ENCODE assay signal across 14 mouse cellular contexts in genomic region chr11:100898441-100899199, GRCm38 (mm10). TPM values are rescaled to one million over a fixed set of nuclear protein-coding genes. Genes with fewer than 3 reads are reported as not detected.
DNase-seq lines count a peak whose midpoint lies in the region; ATAC-seq and TF ChIP-seq lines count a peak whose summit lies in the region.
"Had no signal": no experiment of that assay in that cellular context is flagged by ENCODE, and none has a peak within 500 bp of the region (broad histone marks: within the 10 kb centered on the region; RNA-seq: fewer than 3 reads in every experiment).

No protein-coding gene starts in this region.

- in situ Hi-C loops in CH12.LX (cut with MboI; ENCODE audit: low pct_ligation_motif_present, low pct_unique_long_range_greater_than_20kb, low sequenced_read_pairs), result no loop called here

- peak overlapping the region; percentile 74 for H3K27ac ChIP-seq in CH12.LX (ENCODE audit: insufficient read depth, low read depth)
- peak overlapping the region; percentile 8; the same call in 1 of the 2 replicates for H3K27ac ChIP-seq in forebrain, embryonic 16.5 days (ENCODE audit: low read length)
- 0 out of 2 replicates have a peak overlapping the region, but pooled peaks have one; percentile 8 for H3K27ac ChIP-seq in midbrain, embryonic 12.5 days (replicated peaks)
- H3K27ac ChIP-seq: intestine, embryonic 15.5 days; lung, embryonic 15.5 days had no signal

- dilution Hi-C loops in CH12.LX (cut with MboI; ENCODE audit: extremely low pct_ligation_motif_present, extremely low pct_unique_long_range_greater_than_20kb, low sequenced_read_pairs), result no loop called here

- TF ChIP-seq EP300 in CH12.LX (IDR thresholded peaks at IDR 0.05; ENCODE audit: low read length), result peak; percentile 62; the same call in 1 of the 2 replicates

- H3K36me3 ChIP-seq in CH12.LX (replicated peaks in 1 of 2; ENCODE audit: control insufficient read depth in 1 of 2, insufficient read depth in 1 of 2, low read length in 1 of 2), result peaks cover 49 to 78% of the 10 kb centered on the region in 2 experiments
- peaks cover 5% of the 10 kb centered on the region for H3K36me3 ChIP-seq in forebrain, embryonic 16.5 days (ENCODE audit: control insufficient read depth, insufficient read depth)
- H3K36me3 ChIP-seq in midbrain, embryonic 12.5 days, result peaks cover 22% of the 10 kb centered on the region

- H3K4me2 ChIP-seq in CH12.LX (ENCODE audit: insufficient read depth, low read depth, poor library complexity, severe bottlenecking), result peak overlapping the region; percentile 17
- no peak overlapping the region for H3K4me2 ChIP-seq in forebrain, embryonic 16.5 days (ENCODE audit: low read length)
- peak overlapping the region; percentile 14; the same call in 1 of the 2 replicates for H3K4me2 ChIP-seq in midbrain, embryonic 12.5 days (replicated peaks)
- H3K4me2 ChIP-seq: intestine, embryonic 15.5 days; lung, embryonic 15.5 days had no signal

- H3K27me3 ChIP-seq in CH12.LX (replicated peaks), result no peaks in the 10 kb centered on the region
- no peaks in the 10 kb centered on the region for H3K27me3 ChIP-seq in forebrain, embryonic 16.5 days (replicated peaks; ENCODE audit: control insufficient read depth, insufficient read depth, low read length)
- no peaks in the 10 kb centered on the region for H3K27me3 ChIP-seq in midbrain, embryonic 12.5 days
- H3K27me3 ChIP-seq: intestine, embryonic 15.5 days; lung, embryonic 15.5 days; megakaryocyte, embryonic 14.5 days had no signal

- ATAC-seq in forebrain, embryonic 16.5 days, result no peak
- ATAC-seq in midbrain, embryonic 12.5 days (ENCODE audit: low FRiP score, low read depth), result no peak
- ATAC-seq: intestine, embryonic 15.5 days had no signal

- H3K9ac ChIP-seq in CH12.LX (ENCODE audit: insufficient read depth, low read depth), result peak overlapping the region; percentile 21; the same call in 1 of the 2 replicates
- H3K9ac ChIP-seq in forebrain, embryonic 16.5 days (replicated peaks; ENCODE audit: low read depth, low read length), result no peak overlapping the region
- H3K9ac ChIP-seq in midbrain, embryonic 12.5 days (replicated peaks), result no peak overlapping the region
- H3K9ac ChIP-seq: intestine, embryonic 15.5 days; lung, embryonic 15.5 days had no signal

- 40% methylated on average over 16 of the region's 16 CpGs for WGBS in forebrain, embryonic 16.5 days
- 55% methylated on average over 16 of the region's 16 CpGs for WGBS in midbrain, embryonic 12.5 days

- peak; percentile 12 for DNase-seq in embryo, embryonic 11 days
- DNase-seq in embryo, embryonic 10.5 days (ENCODE audit: low spot score), result no peak
- DNase-seq in CH12.LX (ENCODE audit: extremely low read depth), result peak; percentile 27
- DNase-seq in retina, embryonic 14.5 days (ENCODE audit: low spot score), result no peak
- no peak for DNase-seq in right cerebral cortex, postnatal 14 days
- no peak for DNase-seq in heart, postnatal 25 days (ENCODE audit: low spot score)
- DNase-seq: gastrocnemius, postnatal 25 days; kidney, postnatal 25 days; liver had no signal

- intact Hi-C loops in heart, postnatal 25 days (cut with DNase I), result no loop called here

- H3K4me1 ChIP-seq in CH12.LX (ENCODE audit: control insufficient read depth in 1 of 2, insufficient read depth in 2 of 2), result peaks cover 24 to 55% of the 10 kb centered on the region in 2 experiments
- H3K4me1 ChIP-seq in forebrain, embryonic 16.5 days (replicated peaks; ENCODE audit: control insufficient read depth, insufficient read depth, low read length), result peaks cover 12% of the 10 kb centered on the region
- H3K4me1 ChIP-seq in midbrain, embryonic 12.5 days, result peaks cover 9% of the 10 kb centered on the region

- no peak for TF ChIP-seq POLR2A in CH12.LX (IDR thresholded peaks at IDR 0.05; ENCODE audit: low read depth, low read length)

- TF ChIP-seq RAD21 in CH12.LX (IDR thresholded peaks at IDR 0.05; ENCODE audit: low read depth, low read length), result no peak

- no peaks in the 10 kb centered on the region for H3K79me2 ChIP-seq in CH12.LX (replicated peaks; ENCODE audit: control insufficient read depth, extremely low read depth, insufficient read depth, poor library complexity, severe bottlenecking)

- no peak for TF ChIP-seq CTCF in CH12.LX (conservative IDR thresholded peaks at IDR 0.05 in 1 of 2, IDR thresholded peaks at IDR 0.05 in 1 of 2; ENCODE audit: low read depth in 2 of 2, low read length in 2 of 2)

- no peak overlapping the region for H3K4me3 ChIP-seq in CH12.LX (replicated peaks in 1 of 3; ENCODE audit: low read depth in 2 of 3, low read length in 2 of 3, poor library complexity in 1 of 3)
- H3K4me3 ChIP-seq in forebrain, embryonic 16.5 days (replicated peaks; ENCODE audit: low read length), result no peak overlapping the region
- H3K4me3 ChIP-seq in midbrain, embryonic 12.5 days, result no peak overlapping the region
- H3K4me3 ChIP-seq: intestine, embryonic 15.5 days; lung, embryonic 15.5 days; megakaryocyte, embryonic 14.5 days had no signal

- H3K9me3 ChIP-seq in CH12.LX (replicated peaks; ENCODE audit: low read length), result peaks cover 12% of the 10 kb centered on the region
- H3K9me3 ChIP-seq in forebrain, embryonic 16.5 days (ENCODE audit: control insufficient read depth, low read length), result no peaks in the 10 kb centered on the region
- peaks cover 7% of the 10 kb centered on the region; the same call in 1 of the 2 replicates for H3K9me3 ChIP-seq in midbrain, embryonic 12.5 days
- H3K9me3 ChIP-seq: intestine, embryonic 15.5 days; lung, embryonic 15.5 days; megakaryocyte, embryonic 14.5 days had no signal

TF ChIP-seq in CH12.LX, 34 proteins besides CTCF, POLR2A, EP300 and RAD21 (continues in another document):
- TF ChIP-seq MXI1 (IDR thresholded peaks at IDR 0.05; ENCODE audit: low read depth, low read length) (0 out of 2 replicates have a peak, but pooled peaks have one; percentile 46), MYC (IDR thresholded peaks at IDR 0.05; ENCODE audit: low read depth, low read length) (no peak), GABPA (IDR thresholded peaks at IDR 0.05; ENCODE audit: insufficient replicate concordance, low read depth, low read length) (no peak), POLR2AphosphoS2 (IDR thresholded peaks at IDR 0.05; ENCODE audit: low read depth, low read length) (0 out of 2 replicates have a peak, but pooled peaks have one; percentile 34), CHD1 (IDR thresholded peaks at IDR 0.05; ENCODE audit: low read depth, low read length) (peak; percentile 55; the same call in 1 of the 2 replicates), JUN (IDR thresholded peaks at IDR 0.05; ENCODE audit: insufficient read depth, low read depth, low read length) (no peak), MEF2A (IDR thresholded peaks at IDR 0.05; ENCODE audit: borderline replicate concordance, low read depth, low read length) (peak; percentile 32; the same call in 1 of the 2 replicates), ZMIZ1 (IDR thresholded peaks at IDR 0.05; ENCODE audit: low read depth, low read length) (no peak), TCF12 (IDR thresholded peaks at IDR 0.05; ENCODE audit: low read depth, low read length) (no peak; the same call in 1 of the 2 replicates), KAT2A (IDR thresholded peaks at IDR 0.05; ENCODE audit: insufficient replicate concordance, low read length) (no peak), ZKSCAN1 (IDR thresholded peaks at IDR 0.05; ENCODE audit: borderline replicate concordance, low read depth, low read length) (no peak), BHLHE40 (IDR thresholded peaks at IDR 0.05; ENCODE audit: low read depth, low read length) (peak; percentile 30; the same call in 1 of the 2 replicates), ZC3H11A (IDR thresholded peaks at IDR 0.05; ENCODE audit: low read depth, low read length) (no peak), ETS1 (conservative IDR thresholded peaks at IDR 0.05; ENCODE audit: low read depth, low read length) (no peak), ELF1 (IDR thresholded peaks at IDR 0.05; ENCODE audit: low read depth, low read length) (no peak), MAZ (IDR thresholded peaks at IDR 0.05; ENCODE audit: low read depth, low read length) (no peak), UBTF (IDR thresholded peaks at IDR 0.05; ENCODE audit: low read depth, low read length) (no peak), SMC3 (IDR thresholded peaks at IDR 0.05; ENCODE audit: low read depth, low read length) (no peak), RCOR1 (conservative IDR thresholded peaks at IDR 0.05; ENCODE audit: low read depth, low read length) (0 out of 2 replicates have a peak, but pooled peaks have one; percentile 48), ZNF384 (IDR thresholded peaks at IDR 0.05; ENCODE audit: low read depth, low read length) (no peak), USF2 (conservative IDR thresholded peaks at IDR 0.05; ENCODE audit: low read depth, low read length) (no peak), E2F4 (IDR thresholded peaks at IDR 0.05; ENCODE audit: insufficient replicate concordance, low read depth, low read length) (no peak), JUND (conservative IDR thresholded peaks at IDR 0.05; ENCODE audit: low read depth, low read length) (no peak), USF1 (IDR thresholded peaks at IDR 0.05; ENCODE audit: low read depth, low read length) (no peak), HCFC1 (IDR thresholded peaks at IDR 0.05; ENCODE audit: low read depth, low read length) (no peak)

RNA-seq across cellular contexts. Expression of gene Stat5a, which starts 39.5 kb away (rescaled TPM):
- total RNA-seq in CH12.LX (2012; rRNA removed) (18.7 and 23.6 TPM in 2 replicates), CH12.LX (2014; rRNA removed) (17.4 and 17.5 TPM in 2 replicates)
- 21.2 and 23.0 TPM in 2 replicates for polyA plus RNA-seq in CH12.LX (2012; ENCODE audit: insufficient read length, low read depth)
- 1.0 and 1.2 TPM in 2 replicates for polyA plus RNA-seq in forebrain, embryonic 16.5 days (2015; fragmentation: Nextera tagmentation; extraction: Ambion mirVana)
- polyA plus RNA-seq in midbrain, embryonic 12.5 days (2016; fragmentation: Nextera tagmentation; extraction: Ambion mirVana), result 1.5 and 1.8 TPM in 2 replicates
- 10 to 100 TPM; 24.3 to 30.1 TPM for total RNA-seq in heart, postnatal 25 days (2021)

RNA-seq across cellular contexts. Expression of gene Stat3, which starts 40.7 kb away (rescaled TPM):
- total RNA-seq in CH12.LX (2012; rRNA removed), result 51.1 and 52.1 TPM in 2 replicates
- 35.9 TPM in 2 replicates for total RNA-seq in CH12.LX (2014; rRNA removed)
- polyA plus RNA-seq in CH12.LX (2012; ENCODE audit: insufficient read length, low read depth), result 66.7 and 69.2 TPM in 2 replicates
- polyA plus RNA-seq in forebrain, embryonic 16.5 days (2015; fragmentation: Nextera tagmentation; extraction: Ambion mirVana), result 30.6 and 31.5 TPM in 2 replicates
- 31.7 and 35.0 TPM in 2 replicates for polyA plus RNA-seq in midbrain, embryonic 12.5 days (2016; fragmentation: Nextera tagmentation; extraction: Ambion mirVana)
- 100 to 1,000 TPM in 1 of 2 experiments, 10 to 100 TPM in 1; 91.3 to 119 TPM for total RNA-seq in heart, postnatal 25 days (2021)

RNA-seq across cellular contexts. Expression of gene Stat5b, which starts 48.1 kb away (rescaled TPM):
- total RNA-seq in CH12.LX (2012; rRNA removed), result 19.4 and 24.4 TPM in 2 replicates
- 9.7 and 11.4 TPM in 2 replicates for total RNA-seq in CH12.LX (2014; rRNA removed)
- 12.1 and 14.0 TPM in 2 replicates for polyA plus RNA-seq in CH12.LX (2012; ENCODE audit: insufficient read length, low read depth)
- 9.8 and 11.9 TPM in 2 replicates for polyA plus RNA-seq in forebrain, embryonic 16.5 days (2015; fragmentation: Nextera tagmentation; extraction: Ambion mirVana)
- 18.8 and 19.4 TPM in 2 replicates for polyA plus RNA-seq in midbrain, embryonic 12.5 days (2016; fragmentation: Nextera tagmentation; extraction: Ambion mirVana)
- 10 to 100 TPM; 67.6 to 68.9 TPM for total RNA-seq in heart, postnatal 25 days (2021)

Comparison
In these comparisons a context has a peak if more than half of its experiments do, and no peak if none do; other contexts are left out.
1. DNase-seq: peak in embryo, embryonic 11 days (single experiment) and CH12.LX (single experiment); none in embryo, embryonic 10.5 days (single experiment), retina, embryonic 14.5 days (single experiment), right cerebral cortex, postnatal 14 days (single experiment) and heart, postnatal 25 days (single experiment).
2. H3K27ac ChIP-seq: peak in every context shown above with its lines; median percentile 74 in CH12.LX; 8 in forebrain, embryonic 16.5 days; 8 in midbrain, embryonic 12.5 days.